Mouse (Mus musculus) ES-CJ7 (cell line): Measurements from ENCODE around the gene Lrrn4.

ENCODE experiments used
- DNase-seq: peaks from one replicate; pipeline ENCODE4 v3.0.0; 2011; ENCODE audit warnings: low read depth, low spot score

Lrrn4 gene

DNA sequence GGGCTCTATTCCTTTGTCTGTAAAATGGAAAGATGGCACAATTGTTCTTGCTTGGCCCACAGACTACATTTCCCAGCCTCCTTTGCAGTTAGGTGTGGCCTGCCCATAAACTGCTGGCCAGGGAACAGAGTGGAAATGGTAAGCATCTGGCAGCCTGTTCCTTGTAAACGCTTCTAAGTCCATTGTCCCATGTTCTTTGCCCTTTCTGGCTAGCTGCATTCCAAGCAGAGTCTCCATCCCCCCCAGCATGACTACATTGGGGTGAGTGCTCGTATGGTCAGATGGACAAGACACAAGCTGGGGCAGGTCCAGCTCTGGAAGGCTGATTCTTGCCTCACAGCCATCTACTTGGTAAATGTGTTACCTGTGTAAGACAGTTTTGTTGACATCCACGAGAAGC is 9.0 kb downstream of the Lrrn4 start:
- DNase-seq: no peak

DNA sequence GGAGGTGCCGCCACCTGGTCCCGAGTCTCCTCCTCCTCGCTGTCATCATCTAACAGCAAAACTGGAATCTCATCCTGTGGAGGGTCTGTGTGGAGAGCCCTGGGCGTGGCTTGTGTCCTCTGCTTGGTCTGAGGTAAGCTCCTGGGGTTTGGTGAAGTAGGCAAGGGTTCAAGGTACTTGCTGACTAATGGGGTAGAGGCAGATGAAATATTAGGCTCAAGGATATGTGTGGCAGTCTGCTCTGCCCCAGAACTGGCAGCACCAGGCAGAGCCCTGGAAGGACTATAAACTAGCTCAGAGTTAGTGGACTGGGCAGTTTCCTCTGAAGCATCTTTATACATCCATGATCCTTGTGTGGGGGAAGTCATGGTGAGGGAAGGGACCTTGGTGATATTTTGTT is 10.4 kb downstream of the Lrrn4 start:
- no peak for DNase-seq

DNA sequence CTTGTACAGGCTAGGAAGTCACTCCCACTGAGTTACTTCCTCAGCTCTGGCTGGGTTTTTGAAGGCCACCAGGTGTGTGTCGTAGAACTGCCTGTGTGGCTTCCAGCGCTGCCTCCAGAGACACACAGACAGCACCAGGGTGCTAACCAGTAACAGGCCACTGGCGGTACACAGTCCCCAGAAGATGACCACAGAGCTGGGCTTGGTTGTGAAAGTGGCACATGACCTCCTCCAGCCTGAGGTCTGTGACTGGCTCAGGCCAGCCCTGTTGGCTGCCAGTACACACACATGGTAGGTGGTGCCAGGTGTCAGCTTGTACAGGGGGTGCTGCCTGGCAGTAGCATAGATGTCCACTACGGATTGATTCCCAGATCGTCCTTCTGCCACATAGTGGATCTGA is 11.0 kb downstream of the Lrrn4 start:
- DNase-seq: no peak

DNA sequence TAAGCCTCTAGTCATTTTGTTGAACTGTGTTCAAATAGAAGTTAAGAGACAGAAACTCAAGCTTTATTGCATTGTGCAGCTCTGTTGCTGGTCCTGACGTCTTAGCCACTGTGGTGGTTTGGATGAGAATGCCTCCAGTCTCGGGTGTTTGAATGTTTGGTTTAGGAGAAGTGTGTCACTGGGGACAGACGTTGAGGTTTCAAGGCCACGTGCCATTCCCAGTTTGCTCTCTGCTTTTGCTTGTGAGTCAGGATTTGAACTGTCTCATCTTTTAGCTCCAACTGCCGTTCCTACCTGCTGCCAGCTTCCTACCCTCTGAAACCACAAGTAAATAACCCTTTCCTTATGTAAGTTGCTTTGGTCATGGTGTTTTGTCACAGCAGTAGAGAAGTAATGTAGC is 13.2 kb downstream of the Lrrn4 start:
- DNase-seq: no peak

DNA sequence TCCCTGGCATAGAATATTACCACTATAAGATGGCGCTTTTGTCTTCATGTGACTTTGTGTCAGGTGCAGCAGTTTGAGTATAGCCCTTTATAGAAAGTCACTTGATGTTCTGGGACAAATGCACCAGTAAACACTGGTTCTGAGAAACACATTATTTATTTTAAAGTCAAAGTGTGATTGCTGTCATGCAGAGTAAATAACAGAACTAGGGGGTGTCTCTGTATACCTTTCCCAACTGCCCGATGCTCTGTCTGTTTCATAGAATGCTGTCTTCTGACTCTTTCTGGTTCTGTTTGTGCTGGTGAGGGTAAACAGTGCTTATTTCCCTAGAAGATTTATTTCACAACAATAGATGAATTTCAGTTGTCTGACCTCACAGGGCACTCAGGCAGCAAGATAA is 17.4 kb downstream of the Lrrn4 start:
- no peak for DNase-seq

DNA sequence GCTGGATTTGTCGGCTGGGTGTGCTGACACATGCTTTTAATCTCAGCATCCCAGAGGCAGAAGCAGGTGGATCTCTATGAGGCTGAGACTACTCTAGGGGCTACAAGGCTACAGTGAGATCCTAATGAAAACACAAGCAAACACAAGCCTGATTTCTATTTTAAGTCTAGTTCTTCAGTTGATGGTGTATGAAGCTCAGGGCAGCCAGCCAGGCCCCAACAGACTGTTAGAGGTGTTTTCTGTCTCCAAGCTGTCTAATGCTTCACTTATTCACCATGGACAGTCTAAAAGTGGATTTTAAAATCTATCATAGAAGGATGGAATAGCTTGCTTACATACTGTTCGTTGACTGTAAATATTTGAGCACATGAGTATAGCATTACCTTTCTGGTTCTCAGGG is 19.2 kb downstream of the Lrrn4 start:
- no peak for DNase-seq

DNA sequence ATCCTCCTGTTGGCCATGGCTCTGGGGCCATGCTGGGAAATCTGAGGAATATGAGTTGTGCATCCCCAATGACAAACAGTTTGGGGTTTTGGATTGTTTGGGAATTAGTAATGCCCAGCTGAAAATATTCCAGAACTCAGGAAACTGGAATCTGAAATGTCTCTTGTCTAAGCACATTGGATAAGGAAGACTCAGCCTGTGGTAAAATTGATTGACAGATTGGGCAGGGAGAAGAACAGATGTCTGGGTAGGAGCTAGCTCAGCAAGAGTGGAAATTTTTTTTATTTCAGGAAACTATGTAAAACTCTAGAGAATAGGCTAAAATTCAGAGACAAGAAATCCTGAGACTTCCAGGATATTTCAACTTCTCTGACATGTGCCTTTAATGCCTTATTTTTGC is 20.3 kb downstream of the Lrrn4 start:
- DNase-seq: no peak

DNA sequence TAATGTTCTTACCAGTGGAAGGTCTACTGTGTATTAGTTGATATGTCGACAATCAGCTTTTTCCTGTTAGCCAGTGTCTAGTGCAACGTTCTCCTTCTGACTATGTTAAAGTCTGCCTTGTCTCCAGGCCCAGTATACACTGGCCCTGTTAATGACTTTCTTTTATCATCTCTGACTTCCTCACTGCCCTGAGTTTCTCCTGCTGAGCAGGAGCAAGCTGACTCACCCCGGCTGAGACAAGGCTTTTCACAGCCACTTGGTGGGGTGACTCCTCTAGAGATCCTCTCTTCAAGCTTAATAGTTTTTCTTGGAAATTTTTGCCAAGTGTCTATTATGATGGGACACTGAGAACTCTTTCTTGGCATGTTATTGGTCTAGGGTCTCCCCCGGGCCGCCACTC is 24.4 kb downstream of the Lrrn4 start:
- DNase-seq: no peak

DNA sequence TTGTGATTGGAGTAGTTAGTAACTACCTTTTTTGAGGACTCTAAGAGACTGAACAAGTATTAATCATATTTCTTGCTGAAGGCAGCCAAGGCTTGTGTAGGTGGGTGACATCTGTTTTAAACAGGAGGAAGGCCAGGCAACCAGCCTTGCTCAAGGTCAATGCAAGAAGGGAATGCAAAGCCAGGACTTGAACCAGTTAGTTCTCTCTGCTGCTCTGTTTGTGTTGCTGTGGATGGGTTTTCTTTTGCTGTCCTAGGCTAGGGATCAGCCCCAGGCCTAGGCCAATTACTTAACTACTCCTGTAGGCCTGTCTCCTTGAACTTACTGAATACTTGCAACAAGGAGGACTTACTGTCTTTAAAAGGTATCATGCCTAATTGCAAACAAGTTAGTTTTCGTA is 27.6 kb downstream of the Lrrn4 start:
- DNase-seq: no peak

DNA sequence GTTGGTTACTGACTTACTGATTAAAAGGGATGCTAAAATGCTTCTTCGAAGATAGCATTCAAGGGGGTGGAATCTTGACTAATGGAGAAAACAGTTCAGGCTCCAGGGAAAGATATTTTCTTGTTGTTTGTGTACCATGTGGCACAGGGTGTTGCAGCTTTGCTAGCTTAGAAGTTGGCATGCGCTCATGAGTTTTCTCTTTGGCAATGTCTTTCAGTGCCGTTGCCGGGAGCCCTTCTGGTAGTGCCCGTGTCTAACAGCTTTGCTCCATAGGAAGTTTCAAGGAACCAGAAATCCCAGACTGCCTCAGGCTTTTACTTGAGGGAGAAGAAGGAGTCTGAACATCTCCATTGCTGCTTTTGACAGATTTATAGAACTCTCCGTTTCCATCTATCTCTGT is 31.6 kb downstream of the Lrrn4 start:
- DNase-seq: no peak

DNA sequence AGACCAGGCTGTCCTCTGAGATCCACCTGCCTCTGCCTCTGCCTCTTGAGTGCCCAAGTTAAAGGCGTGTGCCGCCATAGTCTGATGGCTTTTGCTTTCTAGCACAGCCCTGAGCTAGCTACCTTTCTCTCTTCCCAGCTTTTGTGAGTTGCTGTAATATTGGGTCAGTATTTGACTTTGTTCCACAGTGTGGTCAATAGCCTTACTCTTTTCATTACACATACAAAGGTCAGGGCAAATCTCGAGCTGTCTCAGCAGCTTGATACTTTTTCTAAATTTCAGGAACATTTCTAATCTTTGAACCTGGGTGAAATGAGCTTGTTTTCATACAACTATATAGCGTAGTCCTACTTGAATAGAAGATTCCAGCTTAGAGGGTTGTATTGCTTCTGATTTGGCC is 32.3 kb downstream of the Lrrn4 start:
- no peak for DNase-seq

DNA sequence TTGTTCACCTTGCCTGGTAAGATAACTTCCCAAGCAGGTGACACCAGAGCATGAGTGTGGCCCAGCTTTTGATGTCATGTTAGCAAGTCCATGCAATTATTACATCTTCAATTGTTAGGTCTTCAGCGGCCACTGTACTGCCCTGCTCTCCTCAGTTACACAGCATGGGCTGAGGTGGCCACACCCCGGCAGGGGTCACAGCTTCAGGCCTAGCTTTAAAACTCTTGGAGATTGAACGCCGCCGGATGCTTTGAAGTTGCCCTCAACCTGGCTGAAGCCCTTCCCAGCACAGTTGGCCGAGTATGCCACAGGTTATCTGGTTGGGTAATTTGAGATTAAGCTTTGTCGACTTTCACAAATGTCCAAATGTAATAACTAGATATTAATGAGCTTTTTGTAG is 33.1 kb downstream of the Lrrn4 start:
- peak; percentile 18 for DNase-seq

DNA sequence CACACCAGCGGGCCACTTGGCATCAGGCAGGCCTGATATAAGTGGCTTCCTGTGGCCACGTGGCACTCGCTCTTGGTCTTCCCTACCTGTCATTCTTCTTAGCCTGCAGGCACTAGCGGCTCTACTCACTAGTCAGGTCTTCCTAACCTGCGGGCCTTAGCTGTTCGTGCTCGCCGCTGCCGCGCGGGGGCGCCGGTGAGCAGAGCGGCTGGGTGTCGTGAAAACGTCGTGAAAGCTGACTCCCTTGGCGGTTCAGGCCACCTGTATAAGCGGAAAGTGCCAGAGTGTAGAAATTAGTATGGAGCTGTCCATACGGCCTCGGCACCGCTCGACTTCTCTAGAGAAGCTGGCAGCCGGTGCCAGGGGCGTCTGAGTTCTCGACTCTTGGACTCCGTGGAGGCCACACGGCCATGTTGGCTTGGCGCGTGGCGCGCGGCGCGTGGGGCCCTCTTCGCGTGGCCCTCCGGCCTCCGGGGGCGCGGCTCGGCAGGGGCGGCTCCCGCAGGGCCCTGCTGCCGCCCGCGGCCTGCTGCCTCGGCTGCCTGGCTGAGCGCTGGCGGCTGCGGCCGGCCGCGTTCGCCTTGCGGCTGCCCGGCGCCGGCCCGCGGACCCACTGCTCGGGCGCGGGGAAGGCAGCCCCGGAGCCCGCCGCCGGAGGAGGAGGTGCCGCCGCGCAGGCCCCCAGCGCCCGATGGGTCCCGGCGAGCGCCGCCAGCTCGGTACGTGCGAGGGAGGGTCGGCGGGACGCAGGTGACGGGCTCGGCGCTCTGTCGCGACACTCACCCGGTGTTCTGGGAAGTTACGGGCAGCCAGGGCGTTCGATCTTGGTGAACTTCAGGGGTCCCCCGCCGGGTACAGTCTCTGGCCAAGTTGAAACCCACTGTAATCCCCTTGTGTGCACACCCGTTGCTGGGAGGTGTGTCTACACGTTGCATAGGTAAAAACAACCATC is 34.0 kb downstream of the Lrrn4 start, which contains the start of gene Crls1:
Crls1 (plus strand) TSS at position 260 of the 952 bp plus-strand sequence.
- DNase-seq: peak; percentile 98

DNA sequence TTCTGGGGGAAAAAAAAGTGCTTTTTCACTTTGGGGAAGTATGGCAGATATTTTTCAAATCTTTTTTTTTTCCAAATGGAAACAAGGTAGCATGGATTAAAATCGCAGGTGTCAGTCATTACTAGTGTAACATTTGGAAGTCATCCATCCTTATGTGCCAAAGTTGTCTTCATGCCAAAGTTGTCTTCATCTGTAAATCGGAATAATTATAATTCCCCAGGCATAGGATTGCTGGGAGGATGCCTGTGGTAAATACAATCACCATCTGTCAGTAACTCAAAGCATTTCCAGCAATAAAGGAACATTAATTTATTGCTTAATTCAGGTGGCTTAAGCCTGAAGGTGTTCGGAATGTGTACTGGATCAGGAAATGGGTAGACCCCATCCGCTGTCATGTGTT is 39.6 kb downstream of the Lrrn4 start:
- DNase-seq: no peak
